Mouse (Mus musculus) heart, adult 2 months (tissue): ENCODE results near the gene Olfr1424.

Source experiments
- CTCF ChIP-seq: fragments of 200-600 bp; IDR thresholded peaks from 2 replicates; pipeline ENCODE4 v1.8.1; 2022; ENCODE audit warnings: antibody characterized with exemption, mild to moderate bottlenecking, moderate library complexity
- EP300 ChIP-seq: fragments of 200-500 bp; IDR thresholded peaks from 2 replicates; pipeline ENCODE4 v1.6.1; 2011; ENCODE audit warnings: low read depth, low read length, control low read depth; ENCODE audit not compliant: insufficient read depth
- POLR2A ChIP-seq: fragments of 200-500 bp; IDR thresholded peaks from 2 replicates; pipeline ENCODE4 v1.6.1; 2011; ENCODE audit warnings: mild to moderate bottlenecking, low read depth, low read length, control low read depth; ENCODE audit not compliant: insufficient read depth

DNA sequence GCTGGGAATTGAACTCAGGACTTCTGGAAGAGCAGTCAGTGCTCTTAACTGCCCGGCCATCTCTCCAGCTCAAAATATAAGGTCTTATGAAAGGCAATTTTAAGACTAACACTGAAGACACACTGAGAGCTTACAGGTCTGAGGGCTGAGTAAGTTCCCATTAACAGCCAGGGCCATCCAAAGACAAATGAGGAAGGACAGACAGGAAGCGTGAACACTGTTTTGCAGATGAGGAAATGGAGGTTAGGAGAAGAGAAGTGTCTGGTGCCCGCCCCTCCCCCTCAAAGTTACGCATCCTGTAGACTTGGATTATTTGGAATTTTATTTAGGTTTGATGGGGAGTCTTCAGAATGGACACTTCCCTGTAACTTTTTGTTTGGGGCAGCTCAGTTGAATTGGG, 38.3 kb downstream of the Olfr1424 start:
- no peak for TF ChIP-seq CTCF
- TF ChIP-seq EP300: no peak
- no peak for TF ChIP-seq POLR2A
